Mouse (Mus musculus) erythroblast, embryonic 14.5 days (primary cell): ENCODE results near the gene Zfp366.

Experiments
- GATA1 ChIP-seq: IDR thresholded peaks from 2 replicates; pipeline ENCODE4 v1.6.1; 2012; ENCODE audit warnings: low read length, inconsistent platforms, mixed read lengths
- TAL1 ChIP-seq: IDR thresholded peaks from 3 replicates; pipeline ENCODE4 v1.6.1; 2012; ENCODE audit warnings: low read length, inconsistent platforms, mixed read lengths

- TF ChIP-seq GATA1 (no peak), TAL1 (no peak)
These were observed 26.2 kb downstream of the Zfp366 start for GRCm38 (mm10) chr13:99210837-99211236.
